8 mouse cellular contexts compared by ENCODE assay signal in genomic region chr19:8713997-8714652, GRCm38 (mm10). TPM values are rescaled to one million over a fixed set of nuclear protein-coding genes. Genes with fewer than 3 reads are reported as not detected.
DNase-seq lines count a peak whose midpoint lies in the region; ATAC-seq and TF ChIP-seq lines count a peak whose summit lies in the region.

No protein-coding gene starts in this region.

- no peaks in the 10 kb centered on the region for H3K27me3 ChIP-seq in kidney, embryonic 14.5 days (ENCODE audit: control insufficient read depth, insufficient read depth, low read length)
- no peaks in the 10 kb centered on the region for H3K27me3 ChIP-seq in hindbrain, postnatal 0 days (ENCODE audit: insufficient read depth, low read length)
- H3K27me3 ChIP-seq in midbrain, embryonic 16.5 days (ENCODE audit: control insufficient read depth, insufficient read depth, low read depth, low read length) = no peaks in the 10 kb centered on the region

- H3K27ac ChIP-seq in kidney, embryonic 14.5 days (ENCODE audit: low read depth, low read length) = peak overlapping the region; percentile 96
- H3K27ac ChIP-seq in brown adipose tissue, adult 24 weeks (replicated peaks; ENCODE audit: low read depth, low read length) = peak overlapping the region; percentile 63
- H3K27ac ChIP-seq in hindbrain, postnatal 0 days = peak overlapping the region; percentile 94
- H3K27ac ChIP-seq in midbrain, embryonic 16.5 days (ENCODE audit: low read length) = peak overlapping the region; percentile 90

- H3K4me3 ChIP-seq in kidney, embryonic 14.5 days (ENCODE audit: low read length) = peak overlapping the region; percentile 81
- H3K4me3 ChIP-seq in brown adipose tissue, adult 24 weeks (ENCODE audit: insufficient read depth, low read depth, low read length) = peak overlapping the region; percentile 80
- peak overlapping the region; percentile 77 for H3K4me3 ChIP-seq in hindbrain, postnatal 0 days (ENCODE audit: low read length)
- peak overlapping the region; percentile 56 for H3K4me3 ChIP-seq in midbrain, embryonic 16.5 days (ENCODE audit: low read depth, low read length)

- no peak for DNase-seq in kidney, postnatal 14 days
- DNase-seq in hindbrain, postnatal 0 days (ENCODE audit: low spot score) = no peak
- DNase-seq in adrenal gland, adult 8-10 months = no peak
- DNase-seq in right cerebral cortex, postnatal 4 days = no peak
- DNase-seq in layer of hippocampus, adult 11-12 months (ENCODE audit: low spot score) = no peak

- peaks cover 30% of the 10 kb centered on the region for H3K36me3 ChIP-seq in kidney, embryonic 14.5 days (ENCODE audit: control insufficient read depth, insufficient read depth, low read length)
- peaks cover 16% of the 10 kb centered on the region for H3K36me3 ChIP-seq in hindbrain, postnatal 0 days (ENCODE audit: insufficient read depth, low read length)
- peaks cover 13% of the 10 kb centered on the region for H3K36me3 ChIP-seq in midbrain, embryonic 16.5 days (ENCODE audit: control insufficient read depth, insufficient read depth, low read length)

- peak; percentile 47 for ATAC-seq in kidney, embryonic 14.5 days (ENCODE audit: low FRiP score, low TSS enrichment)
- peak; percentile 15; the same call in 1 of the 2 replicates for ATAC-seq in hindbrain, postnatal 0 days
- peak; percentile 12; the same call in 1 of the 2 replicates for ATAC-seq in midbrain, embryonic 16.5 days

- peak overlapping the region; percentile 82; the same call in 1 of the 2 replicates for H3K9ac ChIP-seq in kidney, embryonic 14.5 days (ENCODE audit: low read depth, low read length)
- peak overlapping the region; percentile 91 for H3K9ac ChIP-seq in hindbrain, postnatal 0 days (replicated peaks; ENCODE audit: low read length)
- H3K9ac ChIP-seq in midbrain, embryonic 16.5 days (ENCODE audit: low read depth, low read length) = peak overlapping the region; percentile 73

- peaks cover 19% of the 10 kb centered on the region; the same call in 1 of the 2 replicates for H3K4me1 ChIP-seq in kidney, embryonic 14.5 days (ENCODE audit: control insufficient read depth, insufficient read depth, low read length)
- H3K4me1 ChIP-seq in brown adipose tissue, adult 24 weeks (ENCODE audit: control insufficient read depth, insufficient read depth, insufficient read length, low read length) = peaks cover 7% of the 10 kb centered on the region; the same call in 1 of the 2 replicates
- H3K4me1 ChIP-seq in hindbrain, postnatal 0 days (ENCODE audit: insufficient read depth, low read length) = peaks cover 14% of the 10 kb centered on the region
- peaks cover 32% of the 10 kb centered on the region for H3K4me1 ChIP-seq in midbrain, embryonic 16.5 days (ENCODE audit: control insufficient read depth, insufficient read depth, low read length)

- 5% methylated on average over 13 of the region's 13 CpGs for WGBS in kidney, embryonic 14.5 days
- WGBS in hindbrain, postnatal 0 days = 10% methylated on average over 13 of the region's 13 CpGs
- 5% methylated on average over 13 of the region's 13 CpGs for WGBS in midbrain, embryonic 16.5 days

- no peak for TF ChIP-seq CTCF in hindbrain, postnatal 0 days (IDR thresholded peaks at IDR 0.05; ENCODE audit: low read depth)

- H3K4me2 ChIP-seq in kidney, embryonic 14.5 days (replicated peaks; ENCODE audit: low read depth, low read length) = peak overlapping the region; percentile 72
- H3K4me2 ChIP-seq in hindbrain, postnatal 0 days (ENCODE audit: low read depth, low read length) = peak overlapping the region; percentile 67
- peak overlapping the region; percentile 75 for H3K4me2 ChIP-seq in midbrain, embryonic 16.5 days (ENCODE audit: low read length)

- no peaks in the 10 kb centered on the region for H3K9me3 ChIP-seq in kidney, embryonic 14.5 days (ENCODE audit: control insufficient read depth, low read length)
- H3K9me3 ChIP-seq in hindbrain, postnatal 0 days (ENCODE audit: low read length) = no peaks in the 10 kb centered on the region
- no peaks in the 10 kb centered on the region for H3K9me3 ChIP-seq in midbrain, embryonic 16.5 days (replicated peaks; ENCODE audit: control insufficient read depth, low read length, poor library complexity, severe bottlenecking)

RNA-seq across cellular contexts. Expression of gene Slc3a2, which starts 9.0 kb away (rescaled TPM):
- 114 and 123 TPM in 2 replicates for polyA plus RNA-seq in kidney, embryonic 14.5 days (2014; fragmentation: Nextera tagmentation; extraction: Ambion mirVana)
- polyA plus RNA-seq in brown adipose tissue, adult 24 weeks (2012; ENCODE audit: insufficient read depth, insufficient read length, missing spikeins) = 32.8 and 41.0 TPM in 2 replicates
- total RNA-seq in hindbrain, postnatal 0 days (2014; rRNA removed) = 154 and 155 TPM in 2 replicates
- 235 and 250 TPM in 2 replicates for polyA plus RNA-seq in hindbrain, postnatal 0 days (2015; fragmentation: Nextera tagmentation; extraction: Ambion mirVana)
- 176 and 182 TPM in 2 replicates for polyA plus RNA-seq in midbrain, embryonic 16.5 days (2015; fragmentation: Nextera tagmentation; extraction: Ambion mirVana)
- 100 to 1,000 TPM; 210 to 266 (median 246) TPM for total RNA-seq in adrenal gland, adult 8-10 months (2022)

RNA-seq across cellular contexts. Expression of gene Wdr74, which starts 21.5 kb away (rescaled TPM):
- 82.9 and 97.3 TPM in 2 replicates for polyA plus RNA-seq in kidney, embryonic 14.5 days (2014; fragmentation: Nextera tagmentation; extraction: Ambion mirVana)
- polyA plus RNA-seq in brown adipose tissue, adult 24 weeks (2012; ENCODE audit: insufficient read depth, insufficient read length, missing spikeins) = 28.2 and 31.8 TPM in 2 replicates
- 46.7 and 49.7 TPM in 2 replicates for total RNA-seq in hindbrain, postnatal 0 days (2014; rRNA removed)
- polyA plus RNA-seq in hindbrain, postnatal 0 days (2015; fragmentation: Nextera tagmentation; extraction: Ambion mirVana) = 78.7 and 79.2 TPM in 2 replicates
- 93.1 and 95.9 TPM in 2 replicates for polyA plus RNA-seq in midbrain, embryonic 16.5 days (2015; fragmentation: Nextera tagmentation; extraction: Ambion mirVana)
- total RNA-seq in adrenal gland, adult 8-10 months (2022) = 10 to 100 TPM; 49.1 to 60.4 (median 53.3) TPM

RNA-seq across cellular contexts. Expression of gene 1700092M07Rik, which starts 26.4 kb away (rescaled TPM):
- polyA plus RNA-seq in kidney, embryonic 14.5 days (2014; fragmentation: Nextera tagmentation; extraction: Ambion mirVana) = 0.70 and 2.3 TPM in 2 replicates
- not detected in 2 replicates for polyA plus RNA-seq in brown adipose tissue, adult 24 weeks (2012; ENCODE audit: insufficient read depth, insufficient read length, missing spikeins)
- not detected in 2 replicates for total RNA-seq in hindbrain, postnatal 0 days (2014; rRNA removed)
- 0.66 and 0.85 TPM in 2 replicates for polyA plus RNA-seq in hindbrain, postnatal 0 days (2015; fragmentation: Nextera tagmentation; extraction: Ambion mirVana)
- 1.2 and 1.8 TPM in 2 replicates for polyA plus RNA-seq in midbrain, embryonic 16.5 days (2015; fragmentation: Nextera tagmentation; extraction: Ambion mirVana)
- total RNA-seq in adrenal gland, adult 8-10 months (2022) = 1 to 10 TPM in 3 of 4 experiments, under 1 TPM in 1; 0.64 to 4.4 (median 1.8) TPM

RNA-seq across cellular contexts. Expression of gene Stx5a, which starts 27.1 kb away (rescaled TPM):
- 114 and 128 TPM in 2 replicates for polyA plus RNA-seq in kidney, embryonic 14.5 days (2014; fragmentation: Nextera tagmentation; extraction: Ambion mirVana)
- polyA plus RNA-seq in brown adipose tissue, adult 24 weeks (2012; ENCODE audit: insufficient read depth, insufficient read length, missing spikeins) = 30.7 and 43.6 TPM in 2 replicates
- 84.4 and 110 TPM in 2 replicates for total RNA-seq in hindbrain, postnatal 0 days (2014; rRNA removed)
- 95.3 and 104 TPM in 2 replicates for polyA plus RNA-seq in hindbrain, postnatal 0 days (2015; fragmentation: Nextera tagmentation; extraction: Ambion mirVana)
- 122 and 123 TPM in 2 replicates for polyA plus RNA-seq in midbrain, embryonic 16.5 days (2015; fragmentation: Nextera tagmentation; extraction: Ambion mirVana)
- 100 to 1,000 TPM in 3 of 4 experiments, 10 to 100 TPM in 1; 90.9 to 138 (median 118) TPM for total RNA-seq in adrenal gland, adult 8-10 months (2022)

RNA-seq across cellular contexts. Expression of gene Nxf1, which starts 42.7 kb away (rescaled TPM):
- 155 and 198 TPM in 2 replicates for polyA plus RNA-seq in kidney, embryonic 14.5 days (2014; fragmentation: Nextera tagmentation; extraction: Ambion mirVana)
- polyA plus RNA-seq in brown adipose tissue, adult 24 weeks (2012; ENCODE audit: insufficient read depth, insufficient read length, missing spikeins) = 51.6 and 58.1 TPM in 2 replicates
- total RNA-seq in hindbrain, postnatal 0 days (2014; rRNA removed) = 47.7 and 51.3 TPM in 2 replicates
- polyA plus RNA-seq in hindbrain, postnatal 0 days (2015; fragmentation: Nextera tagmentation; extraction: Ambion mirVana) = 88.3 and 89.5 TPM in 2 replicates
- polyA plus RNA-seq in midbrain, embryonic 16.5 days (2015; fragmentation: Nextera tagmentation; extraction: Ambion mirVana) = 146 and 169 TPM in 2 replicates
- 100 to 1,000 TPM; 102 to 164 (median 148) TPM for total RNA-seq in adrenal gland, adult 8-10 months (2022)
